Mouse (Mus musculus): ENCODE results near the gene Zcchc9.

Zcchc9 gene

GRCm38 (mm10) chr13:91760302-91761050 lies 47.0 kb downstream of the Zcchc9 start:
- no peak for DNase-seq

GRCm38 (mm10) chr13:91759791-91760190 lies 47.7 kb downstream of the Zcchc9 start:
- DNase-seq: no peak

- no peak for DNase-seq
Measured at GRCm38 (mm10) chr13:91758316-91759048, 49.0 kb downstream of the Zcchc9 start.

DNA sequence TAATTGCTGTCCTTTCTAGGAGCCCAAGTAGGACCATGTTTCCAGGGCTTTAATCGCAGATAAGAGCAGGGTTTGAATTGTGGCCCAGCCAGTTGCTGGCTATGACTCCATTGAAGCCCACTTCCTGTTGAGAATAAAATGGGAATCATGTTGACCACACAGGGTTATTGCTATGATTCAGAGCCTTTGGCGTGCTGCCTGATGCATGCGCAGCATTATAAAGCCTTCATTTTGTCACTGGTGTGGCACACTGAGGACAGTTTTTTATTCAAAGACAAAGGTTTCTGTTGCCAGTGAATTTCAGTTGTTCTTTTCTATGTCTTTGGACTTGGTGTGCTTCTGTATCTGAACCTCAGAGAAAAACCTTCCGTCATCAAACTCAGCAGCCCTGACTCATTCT lies 51.3 kb downstream of the Zcchc9 start:
- DNase-seq: no peak

GRCm38 (mm10) chr13:91754762-91755161 lies 52.7 kb downstream of the Zcchc9 start:
- DNase-seq: no peak

DNA sequence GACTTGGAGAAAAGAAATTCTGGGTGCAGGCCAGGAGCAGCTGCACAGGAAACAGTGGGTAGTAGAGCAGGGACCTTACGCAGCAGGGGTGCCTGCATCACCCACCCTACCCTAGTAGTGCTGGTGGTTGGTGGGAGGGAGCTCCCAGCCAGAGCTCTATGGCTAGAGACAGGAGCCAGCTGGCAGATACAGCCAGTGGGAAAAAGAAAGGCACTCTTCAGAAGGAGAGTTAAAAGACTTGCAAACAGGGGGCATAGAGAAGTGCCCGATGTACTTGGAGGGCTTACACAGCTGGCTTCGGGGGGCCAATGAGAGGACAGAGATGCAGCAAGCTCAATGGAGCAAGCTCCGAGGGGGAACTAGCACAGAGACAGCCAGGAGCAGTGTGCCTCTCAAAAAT lies 53.8 kb downstream of the Zcchc9 start:
- DNase-seq: peak; percentile 51

DNA sequence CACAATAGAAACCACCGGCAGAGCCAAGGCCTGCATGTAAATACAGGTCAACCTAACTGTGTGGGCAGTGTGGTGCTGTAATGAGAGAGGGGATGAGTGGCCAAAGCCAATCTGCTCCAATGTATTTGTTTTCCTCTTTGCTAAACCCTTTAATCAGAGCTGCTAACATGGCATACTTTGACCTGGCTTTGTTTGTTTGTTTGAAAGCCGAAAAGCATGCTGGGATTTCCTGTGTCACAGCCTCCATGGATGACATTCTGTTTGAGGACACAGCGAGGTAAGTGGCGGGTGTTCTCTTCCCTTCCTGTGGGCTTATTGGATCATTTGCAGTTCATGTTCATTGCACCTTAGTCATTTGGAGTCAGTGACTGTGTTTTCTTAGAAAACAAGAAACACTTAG lies 57.5 kb downstream of the Zcchc9 start:
- DNase-seq: no peak

GRCm38 (mm10) chr13:91748401-91748800 lies 59.1 kb downstream of the Zcchc9 start:
- DNase-seq: no peak

Measured in thymus, postnatal 4 days (tissue).